Mouse (Mus musculus): ENCODE results near the gene Man1a. TPM values are rescaled to one million over a fixed set of nuclear protein-coding genes. Genes with fewer than 3 reads are reported as not detected.

Gene Man1a
- polyA plus RNA-seq, 1 experiment from 2014 or later: 10.6 TPM

- Histone ChIP-seq H3K9me3 (ENCODE audit: control insufficient read depth, low read length) (no peaks in the 10 kb centered on the region), H3K4me2 (ENCODE audit: low read depth, low read length) (no peak overlapping the region), H3K27me3 (ENCODE audit: control insufficient read depth, insufficient read depth, low read length) (no peaks in the 10 kb centered on the region), H3K4me3 (ENCODE audit: low read depth, low read length) (no peak overlapping the region), H3K4me1 (ENCODE audit: control insufficient read depth, insufficient read depth, low read length) (0 out of 2 replicates have a peak, but pooled peaks cover 5% of the 10 kb centered on the region), H3K27ac (ENCODE audit: low read depth, low read length) (no peak overlapping the region), H3K36me3 (ENCODE audit: control insufficient read depth, insufficient read depth, low read length) (no peaks in the 10 kb centered on the region), H3K9ac (replicated peaks; ENCODE audit: low read depth, low read length) (no peak overlapping the region)
- 97% methylated on average over 5 of the region's 5 CpGs for WGBS
- ATAC-seq (ENCODE audit: low read depth): no peak
Observed at GRCm38 (mm10) chr10:54069412-54069811, 7.0 kb downstream of the Man1a start.

- Histone ChIP-seq H3K4me2 (ENCODE audit: low read depth, low read length) (no peak overlapping the region), H3K4me1 (ENCODE audit: control insufficient read depth, insufficient read depth, low read length) (no peaks in the 10 kb centered on the region), H3K27ac (ENCODE audit: low read depth, low read length) (no peak overlapping the region), H3K9ac (replicated peaks; ENCODE audit: low read depth, low read length) (no peak overlapping the region), H3K9me3 (ENCODE audit: control insufficient read depth, low read length) (no peaks in the 10 kb centered on the region), H3K27me3 (ENCODE audit: control insufficient read depth, insufficient read depth, low read length) (no peaks in the 10 kb centered on the region), H3K4me3 (ENCODE audit: low read depth, low read length) (no peak overlapping the region), H3K36me3 (ENCODE audit: control insufficient read depth, insufficient read depth, low read length) (no peaks in the 10 kb centered on the region)
- no peak for ATAC-seq (ENCODE audit: low read depth)
Observed at GRCm38 (mm10) chr10:54066683-54067082, 9.7 kb downstream of the Man1a start.

- no peak overlapping the region for H3K4me3 ChIP-seq (ENCODE audit: low read depth, low read length)
- no peak for ATAC-seq (ENCODE audit: low read depth)
- no peak overlapping the region for H3K9ac ChIP-seq (replicated peaks; ENCODE audit: low read depth, low read length)
- no peaks in the 10 kb centered on the region for H3K36me3 ChIP-seq (ENCODE audit: control insufficient read depth, insufficient read depth, low read length)
- WGBS: 64% methylated on average over 8 of the region's 8 CpGs
- no peak overlapping the region for H3K27ac ChIP-seq (ENCODE audit: low read depth, low read length)
- no peak overlapping the region for H3K4me2 ChIP-seq (ENCODE audit: low read depth, low read length)
- no peaks in the 10 kb centered on the region for H3K27me3 ChIP-seq (ENCODE audit: control insufficient read depth, insufficient read depth, low read length)
- no peaks in the 10 kb centered on the region for H3K4me1 ChIP-seq (ENCODE audit: control insufficient read depth, insufficient read depth, low read length)
- no peaks in the 10 kb centered on the region for H3K9me3 ChIP-seq (ENCODE audit: control insufficient read depth, low read length)
Observed at GRCm38 (mm10) chr10:54063551-54064260, 12.7 kb downstream of the Man1a start.

GRCm38 (mm10) chr10:54062835-54063234 lies 13.6 kb downstream of the Man1a start:
- no peaks in the 10 kb centered on the region for H3K4me1 ChIP-seq (ENCODE audit: control insufficient read depth, insufficient read depth, low read length)
- no peak overlapping the region for H3K4me2 ChIP-seq (ENCODE audit: low read depth, low read length)
- ATAC-seq (ENCODE audit: low read depth): no peak
- 91% methylated on average over 11 of the region's 11 CpGs for WGBS
- no peaks in the 10 kb centered on the region for H3K36me3 ChIP-seq (ENCODE audit: control insufficient read depth, insufficient read depth, low read length)
- no peak overlapping the region for H3K9ac ChIP-seq (replicated peaks; ENCODE audit: low read depth, low read length)
- no peaks in the 10 kb centered on the region for H3K9me3 ChIP-seq (ENCODE audit: control insufficient read depth, low read length)
- no peak overlapping the region for H3K4me3 ChIP-seq (ENCODE audit: low read depth, low read length)
- H3K27ac ChIP-seq (ENCODE audit: low read depth, low read length): no peak overlapping the region
- H3K27me3 ChIP-seq (ENCODE audit: control insufficient read depth, insufficient read depth, low read length): no peaks in the 10 kb centered on the region

GRCm38 (mm10) chr10:54061159-54061558 lies 15.2 kb downstream of the Man1a start:
- Histone ChIP-seq H3K4me3 (ENCODE audit: low read depth, low read length) (no peak overlapping the region), H3K36me3 (ENCODE audit: control insufficient read depth, insufficient read depth, low read length) (no peaks in the 10 kb centered on the region), H3K27me3 (ENCODE audit: control insufficient read depth, insufficient read depth, low read length) (no peaks in the 10 kb centered on the region), H3K9me3 (ENCODE audit: control insufficient read depth, low read length) (no peaks in the 10 kb centered on the region), H3K27ac (ENCODE audit: low read depth, low read length) (no peak overlapping the region), H3K4me2 (ENCODE audit: low read depth, low read length) (no peak overlapping the region), H3K9ac (replicated peaks; ENCODE audit: low read depth, low read length) (no peak overlapping the region), H3K4me1 (ENCODE audit: control insufficient read depth, insufficient read depth, low read length) (no peaks in the 10 kb centered on the region)
- no peak for ATAC-seq (ENCODE audit: low read depth)
- 95% methylated on average over 4 of the region's 4 CpGs for WGBS

GRCm38 (mm10) chr10:54060587-54060986 lies 15.8 kb downstream of the Man1a start:
- H3K9me3 ChIP-seq (ENCODE audit: control insufficient read depth, low read length): no peaks in the 10 kb centered on the region
- no peak overlapping the region for H3K9ac ChIP-seq (replicated peaks; ENCODE audit: low read depth, low read length)
- ATAC-seq (ENCODE audit: low read depth): no peak
- H3K4me1 ChIP-seq (ENCODE audit: control insufficient read depth, insufficient read depth, low read length): no peaks in the 10 kb centered on the region
- WGBS: 88% methylated on average over 7 of the region's 7 CpGs
- no peaks in the 10 kb centered on the region for H3K27me3 ChIP-seq (ENCODE audit: control insufficient read depth, insufficient read depth, low read length)
- no peak overlapping the region for H3K4me2 ChIP-seq (ENCODE audit: low read depth, low read length)
- H3K36me3 ChIP-seq (ENCODE audit: control insufficient read depth, insufficient read depth, low read length): no peaks in the 10 kb centered on the region
- no peak overlapping the region for H3K4me3 ChIP-seq (ENCODE audit: low read depth, low read length)
- no peak overlapping the region for H3K27ac ChIP-seq (ENCODE audit: low read depth, low read length)

- H3K9ac ChIP-seq (replicated peaks; ENCODE audit: low read depth, low read length): no peak overlapping the region
- 66% methylated on average over 6 of the region's 6 CpGs for WGBS
- H3K27ac ChIP-seq (ENCODE audit: low read depth, low read length): no peak overlapping the region
- ATAC-seq (ENCODE audit: low read depth): no peak
- H3K27me3 ChIP-seq (ENCODE audit: control insufficient read depth, insufficient read depth, low read length): no peaks in the 10 kb centered on the region
- no peaks in the 10 kb centered on the region for H3K36me3 ChIP-seq (ENCODE audit: control insufficient read depth, insufficient read depth, low read length)
- no peaks in the 10 kb centered on the region for H3K9me3 ChIP-seq (ENCODE audit: control insufficient read depth, low read length)
- H3K4me3 ChIP-seq (ENCODE audit: low read depth, low read length): no peak overlapping the region
- no peak overlapping the region for H3K4me2 ChIP-seq (ENCODE audit: low read depth, low read length)
- no peaks in the 10 kb centered on the region for H3K4me1 ChIP-seq (ENCODE audit: control insufficient read depth, insufficient read depth, low read length)
Observed at GRCm38 (mm10) chr10:54059679-54060249, 16.6 kb downstream of the Man1a start.

- Histone ChIP-seq H3K4me2 (ENCODE audit: low read depth, low read length) (no peak overlapping the region), H3K27ac (ENCODE audit: low read depth, low read length) (no peak overlapping the region), H3K36me3 (ENCODE audit: control insufficient read depth, insufficient read depth, low read length) (no peaks in the 10 kb centered on the region), H3K4me1 (ENCODE audit: control insufficient read depth, insufficient read depth, low read length) (no peaks in the 10 kb centered on the region), H3K27me3 (ENCODE audit: control insufficient read depth, insufficient read depth, low read length) (no peaks in the 10 kb centered on the region), H3K4me3 (ENCODE audit: low read depth, low read length) (no peak overlapping the region), H3K9me3 (ENCODE audit: control insufficient read depth, low read length) (no peaks in the 10 kb centered on the region), H3K9ac (replicated peaks; ENCODE audit: low read depth, low read length) (no peak overlapping the region)
- WGBS: 3% methylated on average over 3 of the region's 3 CpGs
- no peak for ATAC-seq (ENCODE audit: low read depth)
Observed at GRCm38 (mm10) chr10:54059092-54059496, 17.3 kb downstream of the Man1a start.

- Histone ChIP-seq H3K4me1 (ENCODE audit: control insufficient read depth, insufficient read depth, low read length) (no peaks in the 10 kb centered on the region), H3K4me3 (ENCODE audit: low read depth, low read length) (no peak overlapping the region), H3K36me3 (ENCODE audit: control insufficient read depth, insufficient read depth, low read length) (no peaks in the 10 kb centered on the region), H3K27ac (ENCODE audit: low read depth, low read length) (no peak overlapping the region), H3K4me2 (ENCODE audit: low read depth, low read length) (no peak overlapping the region), H3K9ac (replicated peaks; ENCODE audit: low read depth, low read length) (no peak overlapping the region), H3K9me3 (ENCODE audit: control insufficient read depth, low read length) (no peaks in the 10 kb centered on the region), H3K27me3 (ENCODE audit: control insufficient read depth, insufficient read depth, low read length) (no peaks in the 10 kb centered on the region)
- 73% methylated on average over 3 of the region's 3 CpGs for WGBS
- no peak for ATAC-seq (ENCODE audit: low read depth)
Observed at GRCm38 (mm10) chr10:54058657-54059056, 17.8 kb downstream of the Man1a start.
